Mouse (Mus musculus) erythroid progenitor cell, adult 5-6 weeks (primary cell): ENCODE data around the gene Fam160b1. TPM values are rescaled to one million over a fixed set of nuclear protein-coding genes. Genes with fewer than 3 reads are reported as not detected.

ENCODE experiments used
- ATAC-seq: replicated peaks from 2 replicates; pipeline ENCODE4 v1.8.0; 2016; ENCODE audit warnings: moderate number of reproducible peaks, mild to moderate bottlenecking, moderate TSS enrichment, inconsistent platforms; ENCODE audit not compliant: poor library complexity, low FRiP score, severe bottlenecking
- total RNA-seq, 2 experiments: library from RNA; stranded (forward) in 1 of 2; stranded (reverse) in 1 of 2; fragments of 150-400 nt in 1 of 2; fragments of 186-747, 209-891 nt in 1 of 2; gene quantifications; 2 replicates each; pipeline versions ENCODE4 v1.2.3 to v1.2.4; 2015 to 2017; ENCODE audit warnings: low replicate concordance in 2 of 2

Gene Fam160b1
- total RNA-seq, 2 experiments from 2014 or later: 8.5 to 20.1 TPM

DNA sequence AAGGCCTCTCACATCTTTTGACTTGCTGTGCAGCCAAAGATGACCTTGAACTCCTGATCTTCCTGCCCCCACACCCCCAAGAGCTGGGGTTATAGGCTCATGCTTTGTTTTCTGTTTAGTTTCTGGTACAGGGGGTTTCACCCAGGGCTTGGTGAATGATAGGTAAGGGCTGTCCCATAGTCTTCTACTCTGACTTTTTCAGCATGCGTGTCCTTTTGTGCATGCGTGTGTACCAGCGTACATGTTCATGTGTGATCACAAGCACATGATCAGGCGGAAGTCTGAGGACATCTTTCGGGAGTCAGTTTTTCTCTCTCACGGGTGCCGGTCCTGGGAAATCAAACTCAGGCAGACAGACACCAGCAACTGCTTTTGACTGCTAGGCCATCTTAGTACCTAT is 3.1 kb downstream of the Fam160b1 start:
- ATAC-seq: no peak

DNA sequence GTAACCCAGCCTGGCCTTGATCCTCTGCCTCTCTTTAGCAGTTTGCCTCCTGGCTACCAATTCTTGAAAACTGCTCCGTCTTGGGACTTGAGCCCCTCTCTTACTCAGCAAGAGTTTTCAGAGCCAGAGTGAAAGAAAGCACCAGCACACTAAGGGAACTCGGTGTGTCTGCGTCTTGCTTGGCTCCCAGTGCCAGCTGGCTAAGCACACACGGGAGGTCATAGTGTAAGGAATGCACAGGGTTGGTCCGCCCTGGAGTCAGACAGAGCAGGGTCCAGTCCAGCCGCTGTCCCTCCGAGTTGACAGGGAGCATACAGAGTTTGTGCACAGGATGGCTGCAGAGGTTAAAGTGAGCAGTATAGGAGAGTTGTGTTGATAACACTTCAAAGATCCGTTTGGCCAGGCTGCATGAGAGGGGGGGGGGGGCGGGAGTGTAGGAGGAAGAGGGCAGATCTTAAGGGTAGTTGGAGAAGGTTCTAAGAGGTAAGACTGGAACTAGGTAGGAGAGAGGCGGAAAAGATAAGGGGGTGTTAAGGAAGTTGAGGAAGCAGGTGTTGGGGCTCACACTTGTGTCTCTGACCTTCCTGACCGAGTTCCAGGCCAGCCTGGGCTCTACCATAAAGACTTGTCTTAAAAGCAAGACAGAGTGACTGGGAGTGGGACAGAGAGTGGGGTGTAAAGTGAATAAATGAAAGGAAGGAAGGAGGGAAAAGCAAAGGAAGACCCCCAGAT is 4.6 kb downstream of the Fam160b1 start:
- no peak for ATAC-seq

DNA sequence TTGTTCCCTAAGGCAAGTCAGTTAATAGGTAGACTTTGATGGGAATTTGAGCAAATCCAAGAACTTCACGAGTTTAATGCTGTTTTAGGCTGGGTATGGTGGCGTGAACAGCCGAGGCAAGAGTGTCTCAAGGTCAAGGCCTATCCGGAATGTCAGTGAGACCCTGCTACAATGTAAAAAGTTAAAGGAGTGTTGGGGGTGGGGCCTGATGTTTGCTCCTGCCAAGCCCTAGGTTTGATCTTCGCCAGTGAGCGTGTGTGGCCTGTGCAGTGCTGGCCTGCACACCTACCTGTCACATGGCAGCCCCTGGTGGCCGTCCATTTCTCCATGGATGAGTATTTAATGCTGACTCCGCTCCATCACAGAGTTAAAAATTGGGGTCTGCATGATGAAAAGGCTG is 5.5 kb downstream of the Fam160b1 start:
- no peak for ATAC-seq

GRCm38 (mm10) chr19:57366626-57367025 is 6.1 kb downstream of the Fam160b1 start:
- no peak for ATAC-seq

DNA sequence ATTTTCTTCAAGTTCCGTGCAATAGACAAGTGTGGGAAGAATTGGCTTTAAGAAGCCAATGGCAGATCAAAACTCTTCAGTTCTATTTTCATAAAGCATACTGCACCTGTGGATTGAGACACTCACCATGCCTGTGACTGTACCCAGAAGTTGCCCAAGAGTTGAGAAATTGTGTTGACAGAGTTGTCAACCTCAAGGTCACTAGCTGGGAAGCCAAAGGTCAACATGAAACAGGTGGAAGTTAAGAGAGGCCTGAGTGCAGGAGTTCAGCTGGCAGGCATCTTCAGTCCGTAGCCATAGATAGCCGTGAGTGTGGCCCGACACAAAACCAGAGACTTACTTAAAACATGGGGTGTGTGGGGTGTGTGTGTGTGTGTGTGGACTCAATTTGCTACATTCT is 6.7 kb downstream of the Fam160b1 start:
- no peak for ATAC-seq

GRCm38 (mm10) chr19:57367849-57368387 is 7.4 kb downstream of the Fam160b1 start:
- ATAC-seq: no peak

GRCm38 (mm10) chr19:57373276-57373811 is 12.9 kb downstream of the Fam160b1 start:
- no peak for ATAC-seq

DNA sequence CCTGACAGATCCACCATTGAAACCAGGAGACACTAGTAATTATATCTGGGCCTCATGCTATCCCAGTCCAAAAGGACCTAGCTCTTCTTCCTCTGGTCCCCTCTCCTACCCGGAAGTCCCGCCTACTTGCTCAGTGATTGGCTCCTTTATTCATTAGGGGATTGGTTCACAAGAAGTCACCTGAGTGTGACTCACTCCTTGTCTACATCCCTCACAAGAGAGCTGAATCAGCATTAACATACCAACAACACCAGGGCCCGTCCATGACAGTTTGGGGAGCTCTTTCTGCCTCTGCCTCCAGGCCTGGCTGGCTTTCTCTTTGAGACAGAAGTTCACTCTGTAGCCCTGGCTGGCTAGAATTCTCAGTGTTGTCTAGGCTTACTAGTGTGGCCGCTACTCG is 14.7 kb downstream of the Fam160b1 start:
- ATAC-seq: no peak

DNA sequence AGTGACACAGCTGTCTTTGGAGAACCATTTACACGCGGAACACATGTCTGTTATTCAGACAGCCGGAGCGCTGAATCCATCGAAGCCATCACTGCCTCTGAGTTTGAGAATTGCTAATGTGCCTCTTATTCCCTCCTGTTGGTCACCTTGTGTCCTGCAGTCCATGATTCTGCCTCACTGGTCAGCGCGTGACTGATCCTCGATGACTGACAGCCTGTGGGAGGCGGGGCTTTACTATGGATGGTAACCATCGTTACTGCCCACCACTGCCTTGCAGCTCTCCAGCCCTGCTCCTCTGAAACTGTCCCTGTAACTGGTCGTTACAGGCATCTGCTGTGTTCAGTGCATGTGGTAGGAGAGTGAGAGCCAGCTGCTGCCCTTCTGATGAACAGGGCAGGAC is 15.3 kb downstream of the Fam160b1 start:
- ATAC-seq: no peak

DNA sequence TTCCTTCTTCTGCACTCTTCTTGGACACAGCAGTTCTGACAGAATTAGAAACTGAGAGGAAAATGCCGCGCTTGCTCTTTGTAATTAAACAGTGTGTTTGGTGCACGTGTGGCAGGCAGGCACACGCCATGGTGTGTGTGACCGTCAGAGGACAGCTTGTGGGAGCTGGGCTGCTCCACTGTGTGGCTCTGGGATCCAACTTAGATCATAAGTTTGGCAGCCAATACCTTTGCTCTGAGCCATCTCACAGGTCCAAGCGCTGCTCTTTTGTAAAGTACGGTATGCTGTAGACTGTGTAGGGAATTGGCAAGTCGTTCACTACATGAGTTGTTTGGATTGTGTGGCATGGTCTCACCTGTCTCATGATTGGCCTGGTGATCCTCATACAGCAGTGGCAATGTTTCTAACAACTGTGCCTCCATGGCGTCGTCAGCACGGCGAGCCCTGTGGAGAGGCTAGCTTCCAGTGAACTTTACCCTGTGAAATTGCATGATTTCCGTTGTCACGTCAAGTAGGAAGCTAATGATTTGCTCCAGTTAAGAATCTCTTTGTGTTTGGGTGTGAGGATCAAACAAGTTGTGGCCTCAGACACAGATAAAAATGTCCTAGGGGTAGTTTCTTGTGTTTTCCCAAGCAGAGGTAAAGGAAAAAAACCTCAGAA is 16.7 kb downstream of the Fam160b1 start:
- ATAC-seq: no peak

- no peak for ATAC-seq
These were observed 25.8 kb downstream of the Fam160b1 start for GRCm38 (mm10) chr19:57386176-57386693.

GRCm38 (mm10) chr19:57391545-57391944 is 31.1 kb downstream of the Fam160b1 start:
- ATAC-seq: no peak

- no peak for ATAC-seq
These were observed 33.0 kb downstream of the Fam160b1 start for GRCm38 (mm10) chr19:57393357-57393957.

DNA sequence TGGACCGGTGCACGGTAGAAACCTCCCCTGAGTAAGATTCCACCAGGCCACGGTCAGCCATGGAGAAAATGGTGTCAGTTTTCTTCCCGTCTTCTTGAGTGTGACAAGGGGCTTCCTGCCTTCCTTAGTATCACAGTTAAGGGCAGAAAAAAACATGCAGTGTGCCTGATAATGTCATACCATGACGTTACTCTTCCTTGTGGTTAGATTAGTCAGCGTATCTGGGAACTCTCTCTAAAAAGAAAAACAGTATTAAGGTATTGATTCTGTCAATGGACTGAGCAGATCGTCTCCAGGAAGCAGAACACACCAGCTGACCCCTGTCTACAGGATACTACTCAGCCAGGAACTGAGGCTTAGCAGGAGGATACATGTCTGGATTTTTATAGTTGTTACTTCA is 36.1 kb downstream of the Fam160b1 start:
- no peak for ATAC-seq

GRCm38 (mm10) chr19:57402364-57402763 is 41.9 kb downstream of the Fam160b1 start:
- ATAC-seq: no peak

DNA sequence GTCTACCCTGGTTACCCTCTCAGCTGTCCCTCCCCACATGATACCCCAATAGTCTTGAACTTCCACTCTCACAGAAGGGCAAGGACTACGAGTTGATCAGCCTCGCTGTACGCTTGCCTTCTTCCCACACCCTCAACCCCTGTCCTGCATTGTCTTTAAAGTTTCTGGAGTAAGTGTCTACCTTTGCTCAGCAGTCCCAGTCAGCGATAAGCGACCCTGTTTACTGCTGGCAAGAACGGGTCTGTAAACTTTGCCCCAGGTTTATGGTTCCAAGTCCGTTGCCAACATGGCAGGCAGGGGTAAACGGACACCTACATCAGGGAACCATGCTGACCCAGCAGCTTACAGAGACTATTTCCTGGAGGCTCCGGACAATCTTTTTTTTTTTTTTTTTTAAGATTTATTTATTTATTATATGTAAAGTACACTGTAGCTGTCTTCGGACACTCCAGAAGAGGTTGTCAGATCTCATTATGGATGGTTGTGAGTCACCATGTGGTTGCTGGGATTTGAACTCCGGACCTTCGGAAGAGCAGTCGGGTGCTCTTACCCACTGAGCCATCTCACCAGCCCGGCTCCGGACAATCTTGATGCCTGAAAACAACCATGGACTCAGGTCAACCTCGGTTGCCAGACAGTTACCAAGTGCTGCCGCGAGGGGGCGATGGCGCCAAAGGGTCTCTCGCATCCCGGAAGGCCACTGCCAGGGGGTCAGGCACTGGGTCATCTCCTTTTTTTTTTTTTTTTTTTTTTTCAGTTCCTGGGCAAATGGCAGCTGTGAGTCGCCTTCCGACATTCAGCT is 43.4 kb downstream of the Fam160b1 start:
- no peak for ATAC-seq

- no peak for ATAC-seq
These were observed 44.0 kb downstream of the Fam160b1 start for GRCm38 (mm10) chr19:57404502-57404848.

- no peak for ATAC-seq
These were observed 47.5 kb downstream of the Fam160b1 start for GRCm38 (mm10) chr19:57407947-57408346.

DNA sequence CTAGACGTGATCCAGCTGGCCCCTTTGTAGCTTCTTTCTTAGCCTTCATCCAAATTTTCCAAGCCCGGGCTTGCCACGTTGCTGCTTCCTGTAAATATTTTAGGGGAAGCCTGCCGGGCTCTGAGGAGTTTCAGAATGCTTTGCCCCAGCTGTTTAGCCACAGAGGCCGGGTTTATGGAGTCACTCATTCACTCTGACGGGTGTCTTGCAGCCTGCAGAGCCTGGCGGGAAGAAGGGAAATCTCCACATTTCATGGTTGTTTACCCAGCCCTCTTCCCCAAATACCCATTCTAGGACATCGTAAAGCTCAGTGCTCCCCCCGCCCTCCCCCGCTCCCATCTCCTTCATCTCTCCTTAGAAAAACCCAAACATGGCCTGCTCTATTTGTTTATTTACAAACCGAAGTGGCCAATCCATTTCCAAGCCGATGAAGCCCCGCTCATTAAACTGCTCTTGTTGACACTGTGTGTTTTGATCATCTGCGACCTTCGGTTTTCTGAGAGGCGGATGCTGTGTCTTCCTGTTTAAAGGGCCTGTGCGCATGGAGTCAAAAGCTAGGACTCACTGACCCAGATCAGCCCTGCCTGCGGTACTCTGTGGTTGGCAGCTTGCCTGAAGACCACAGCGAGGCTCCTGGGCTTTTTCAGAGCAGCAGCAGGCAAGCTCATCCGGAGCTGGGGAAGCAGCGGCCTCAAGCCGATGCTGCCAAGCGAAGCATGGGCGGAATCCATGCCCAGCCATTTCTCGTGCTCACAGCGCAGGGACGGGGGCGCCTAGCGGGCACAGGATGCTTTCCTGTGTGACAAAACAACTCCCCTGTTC is 51.1 kb downstream of the Fam160b1 start:
- no peak for ATAC-seq
